Mouse (Mus musculus): Measurements from ENCODE around the gene Kctd11.

- TF ChIP-seq POLR2A (IDR thresholded peaks at IDR 0.05; ENCODE audit: low read depth, low read length) (no peak), CTCF (IDR thresholded peaks at IDR 0.05; ENCODE audit: borderline replicate concordance, insufficient read depth, low read length) (no peak)
Measured at GRCm38 (mm10) chr11:69884663-69885062, 3.5 kb upstream of the Kctd11 start.

Data from embryonic fibroblast, embryonic 13.5 days (primary cell).